Mouse (Mus musculus) splenic B cell, adult 2 months (primary cell): ENCODE data around the gene Tpst2.

Experiments used
- DNase-seq: peaks from one replicate; pipeline ENCODE4 v3.0.0-alpha.2; 2011; ENCODE audit warnings: low read depth, low spot score
- H3K27me3 ChIP-seq: 2 replicates; pipeline ENCODE4 v1.6.1; 2012; ENCODE audit warnings: mild to moderate bottlenecking, low read length, moderate library complexity, mixed read lengths; ENCODE audit not compliant: control insufficient read depth, poor library complexity, insufficient read depth, severe bottlenecking
- H3K36me3 ChIP-seq: 2 replicates; pipeline ENCODE4 v1.6.1; 2012; ENCODE audit warnings: mild to moderate bottlenecking, low read length, moderate library complexity, mixed read lengths; ENCODE audit not compliant: control insufficient read depth, poor library complexity, insufficient read depth, severe bottlenecking

Gene Tpst2

DNA sequence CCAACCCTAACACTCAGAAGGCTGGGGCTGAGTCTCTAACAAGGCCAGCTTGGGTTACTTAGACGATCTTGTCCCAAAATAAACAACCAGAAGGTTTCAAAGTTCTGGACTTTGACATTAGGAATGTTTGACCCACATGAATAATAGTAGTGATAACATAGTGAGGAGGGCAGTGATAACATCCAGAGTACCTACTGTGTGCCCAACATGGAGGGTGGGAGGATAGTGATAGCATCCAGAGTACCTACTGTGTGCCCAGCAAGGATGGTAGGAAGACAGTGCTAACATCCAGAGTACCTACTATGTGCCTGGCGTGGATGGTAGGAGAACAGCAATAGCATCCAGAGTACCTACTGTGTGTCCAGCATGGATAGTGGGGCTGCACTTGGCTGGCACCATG, 17.3 kb downstream of the Tpst2 start:
- no peaks in the 10 kb centered on the region for H3K27me3 ChIP-seq
- DNase-seq = no peak
- H3K36me3 ChIP-seq = no peaks in the 10 kb centered on the region

- no peaks in the 10 kb centered on the region for H3K36me3 ChIP-seq
- DNase-seq = no peak
Measured at GRCm38 (mm10) chr5:112294696-112295095, 18.2 kb downstream of the Tpst2 start.

GRCm38 (mm10) chr5:112295162-112295561, 18.7 kb downstream of the Tpst2 start:
- no peak for DNase-seq
- Histone ChIP-seq H3K36me3 (no peaks in the 10 kb centered on the region), H3K27me3 (no peaks in the 10 kb centered on the region)

More at GRCm38 (mm10) chr5:112294696-112295095, 18.2 kb downstream of the Tpst2 start:
- no peaks in the 10 kb centered on the region for H3K27me3 ChIP-seq

DNA sequence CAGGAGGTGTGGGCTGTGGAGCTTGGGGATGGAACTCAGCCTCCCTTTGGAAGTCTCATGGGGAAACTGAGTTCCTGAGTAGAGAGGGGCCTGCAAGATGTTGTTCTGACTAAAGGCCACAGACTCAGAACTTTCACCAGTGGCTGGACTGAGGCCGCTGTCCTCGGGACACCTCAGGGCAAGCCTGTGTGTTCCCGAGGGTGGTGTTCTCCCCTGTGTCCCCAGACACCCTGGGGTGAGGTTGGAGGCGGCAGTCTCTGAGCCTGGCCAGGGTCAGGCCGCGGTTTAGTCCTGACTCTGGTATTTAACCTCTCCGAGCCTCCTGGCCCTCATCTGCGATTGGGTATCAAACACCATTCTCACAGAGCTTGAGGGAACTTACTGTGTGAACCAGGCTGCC, 19.1 kb downstream of the Tpst2 start:
- DNase-seq = no peak
- no peaks in the 10 kb centered on the region for H3K27me3 ChIP-seq
- no peaks in the 10 kb centered on the region for H3K36me3 ChIP-seq

DNA sequence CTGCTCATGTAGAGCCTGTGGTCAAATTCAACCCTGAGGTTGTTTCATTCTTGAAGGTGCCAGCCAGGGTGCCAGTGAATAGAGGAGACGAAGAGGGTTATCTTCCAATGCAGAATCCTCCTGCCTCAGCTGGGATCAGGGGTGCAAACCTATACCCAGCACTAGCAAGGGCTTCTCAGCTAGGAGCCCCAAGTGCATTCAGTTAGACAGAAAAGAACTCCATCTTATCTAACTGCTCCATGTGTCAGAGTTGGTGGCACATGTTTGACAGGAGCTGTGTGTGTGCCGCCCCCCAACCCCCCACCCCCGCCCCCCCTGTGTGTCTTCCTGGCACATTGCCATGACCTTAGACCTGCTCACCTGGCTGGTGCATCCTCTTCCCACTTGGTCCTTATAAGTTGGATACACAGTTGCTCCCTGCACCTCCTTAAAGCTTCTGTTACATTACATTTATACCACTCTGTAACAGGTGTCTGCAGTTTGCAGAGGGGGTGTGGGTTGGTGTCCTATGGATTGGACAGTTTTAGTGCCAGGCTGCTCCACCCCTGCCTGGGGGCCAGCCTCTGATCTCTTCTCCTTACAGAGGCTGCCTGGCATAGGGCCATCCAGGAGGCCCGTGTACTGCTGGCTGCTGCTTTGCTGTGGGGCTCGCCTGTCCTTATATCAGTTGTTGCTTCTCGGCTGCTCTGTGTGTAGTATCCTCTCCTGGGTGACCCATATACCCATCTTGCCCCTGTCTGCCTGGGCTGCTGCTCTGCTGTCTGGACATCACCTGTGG, 20.1 kb downstream of the Tpst2 start:
- Histone ChIP-seq H3K27me3 (no peaks in the 10 kb centered on the region), H3K36me3 (no peaks in the 10 kb centered on the region)
- DNase-seq = no peak

DNA sequence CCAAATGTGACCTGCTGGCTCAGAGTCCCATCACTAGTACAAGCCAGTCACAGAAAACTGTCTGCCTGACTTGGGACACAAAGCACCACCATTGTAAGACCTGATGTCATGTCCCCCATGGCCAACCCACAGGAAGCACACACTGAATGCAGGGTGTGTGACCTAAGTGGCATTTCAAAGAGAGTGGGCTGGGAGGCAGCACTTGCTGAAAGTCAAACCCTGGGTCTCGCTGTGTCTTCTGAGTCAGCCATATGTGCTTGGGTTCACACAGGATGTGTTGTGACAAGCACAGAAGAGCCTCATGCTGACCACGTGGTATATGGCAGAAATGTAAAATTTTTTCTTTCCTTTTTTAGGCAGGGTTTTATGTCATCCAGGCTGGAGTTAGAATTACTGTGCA, 20.8 kb downstream of the Tpst2 start:
- Histone ChIP-seq H3K36me3 (no peaks in the 10 kb centered on the region), H3K27me3 (no peaks in the 10 kb centered on the region)
- peak; percentile 64 for DNase-seq

DNA sequence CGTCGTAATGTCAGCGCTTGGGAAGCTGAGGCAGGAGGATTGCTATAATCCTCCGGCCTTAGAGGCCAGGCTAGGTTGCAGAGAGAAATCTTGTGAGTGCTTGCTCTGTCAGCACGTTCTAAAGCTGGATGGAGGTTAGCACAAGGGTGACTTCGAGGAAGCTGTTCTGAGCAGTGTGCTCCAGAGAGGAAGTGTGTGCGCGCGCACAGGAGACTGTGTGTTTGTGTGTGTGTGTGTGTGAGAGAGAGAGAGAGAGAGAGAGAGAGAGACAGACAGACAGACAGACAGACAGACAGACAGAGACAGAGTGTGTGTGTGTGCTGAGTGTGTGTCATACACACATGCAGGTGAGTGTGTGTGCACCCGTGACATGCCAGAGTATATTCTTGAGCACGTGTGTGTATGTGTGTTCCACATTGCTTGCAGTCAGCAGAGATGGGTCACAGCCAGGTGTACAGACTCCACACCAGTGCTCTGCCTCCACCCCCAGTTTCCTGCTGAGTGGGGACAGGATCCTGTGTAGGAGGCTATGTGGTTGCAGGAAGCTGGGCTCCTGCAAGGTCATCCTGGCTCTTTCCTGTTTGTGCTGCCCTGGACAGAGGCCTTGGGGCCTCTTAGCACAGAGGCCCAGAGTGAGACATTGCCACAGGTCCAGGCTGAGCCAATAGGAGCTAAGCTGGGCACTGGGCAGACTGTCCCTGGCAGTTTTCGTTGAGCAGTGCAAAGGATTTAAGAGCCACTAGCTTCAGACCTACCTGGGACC, 21.9 kb downstream of the Tpst2 start:
- Histone ChIP-seq H3K27me3 (no peaks in the 10 kb centered on the region), H3K36me3 (no peaks in the 10 kb centered on the region)
- peak; percentile 47 for DNase-seq

- no peaks in the 10 kb centered on the region for H3K27me3 ChIP-seq
- no peaks in the 10 kb centered on the region for H3K36me3 ChIP-seq
- DNase-seq = no peak
Measured at GRCm38 (mm10) chr5:112299399-112299798, 22.9 kb downstream of the Tpst2 start.

DNA sequence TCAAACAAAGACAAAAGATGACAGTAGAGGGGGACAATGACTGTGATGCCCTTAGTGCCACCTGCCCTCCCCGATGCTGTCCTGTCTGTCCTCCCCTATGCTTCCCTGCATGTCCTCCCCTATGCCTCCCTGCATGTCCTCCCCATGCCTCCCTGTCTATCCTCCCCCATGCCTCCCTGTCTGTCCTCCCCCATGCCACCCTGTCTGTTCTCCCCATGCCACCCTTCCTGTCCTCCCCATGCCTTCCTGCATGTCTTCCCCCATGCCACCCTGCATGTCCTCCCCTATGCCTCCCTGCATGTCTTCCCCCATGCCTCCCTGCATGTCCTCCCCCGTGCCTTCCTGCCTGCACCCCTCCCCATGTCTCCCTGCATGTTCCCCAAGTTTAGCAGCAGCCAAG, 23.6 kb downstream of the Tpst2 start:
- Histone ChIP-seq H3K27me3 (no peaks in the 10 kb centered on the region), H3K36me3 (no peaks in the 10 kb centered on the region)

GRCm38 (mm10) chr5:112300721-112301308, 24.3 kb downstream of the Tpst2 start:
- Histone ChIP-seq H3K27me3 (no peaks in the 10 kb centered on the region), H3K36me3 (no peaks in the 10 kb centered on the region)
- DNase-seq = no peak

More for the DNA sequence above, 23.6 kb downstream of the Tpst2 start:
- no peak for DNase-seq

- no peaks in the 10 kb centered on the region for H3K27me3 ChIP-seq
- no peaks in the 10 kb centered on the region; the same call in 1 of the 2 replicates for H3K36me3 ChIP-seq
- DNase-seq = no peak
Measured at GRCm38 (mm10) chr5:112301694-112302093, 25.2 kb downstream of the Tpst2 start.

DNA sequence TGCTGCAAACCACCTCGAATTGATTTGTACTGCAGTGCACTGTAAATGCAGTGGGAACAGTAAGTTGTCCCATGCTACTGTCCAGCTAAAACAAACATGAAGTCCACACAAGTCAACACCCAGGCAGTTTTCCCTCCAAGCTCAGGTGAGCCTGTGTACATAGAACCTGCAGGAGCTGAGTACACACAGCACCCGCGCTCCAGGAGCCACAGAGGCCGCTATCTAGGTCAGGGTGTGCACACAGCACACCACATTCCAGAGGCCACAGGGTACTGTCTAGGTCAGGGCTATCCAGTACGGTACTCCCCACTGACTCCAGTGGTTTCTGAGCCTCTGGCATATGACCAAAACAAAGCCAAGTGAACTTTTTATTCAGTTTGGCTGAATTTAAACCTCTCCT, 25.8 kb downstream of the Tpst2 start:
- no peak for DNase-seq

GRCm38 (mm10) chr5:112305842-112306241, 29.4 kb downstream of the Tpst2 start:
- peaks cover 4% of the 10 kb centered on the region for H3K36me3 ChIP-seq
- DNase-seq = no peak
- no peaks in the 10 kb centered on the region for H3K27me3 ChIP-seq

More for the DNA sequence above, 25.8 kb downstream of the Tpst2 start:
- H3K36me3 ChIP-seq = no peaks in the 10 kb centered on the region; the same call in 1 of the 2 replicates
- H3K27me3 ChIP-seq = no peaks in the 10 kb centered on the region

DNA sequence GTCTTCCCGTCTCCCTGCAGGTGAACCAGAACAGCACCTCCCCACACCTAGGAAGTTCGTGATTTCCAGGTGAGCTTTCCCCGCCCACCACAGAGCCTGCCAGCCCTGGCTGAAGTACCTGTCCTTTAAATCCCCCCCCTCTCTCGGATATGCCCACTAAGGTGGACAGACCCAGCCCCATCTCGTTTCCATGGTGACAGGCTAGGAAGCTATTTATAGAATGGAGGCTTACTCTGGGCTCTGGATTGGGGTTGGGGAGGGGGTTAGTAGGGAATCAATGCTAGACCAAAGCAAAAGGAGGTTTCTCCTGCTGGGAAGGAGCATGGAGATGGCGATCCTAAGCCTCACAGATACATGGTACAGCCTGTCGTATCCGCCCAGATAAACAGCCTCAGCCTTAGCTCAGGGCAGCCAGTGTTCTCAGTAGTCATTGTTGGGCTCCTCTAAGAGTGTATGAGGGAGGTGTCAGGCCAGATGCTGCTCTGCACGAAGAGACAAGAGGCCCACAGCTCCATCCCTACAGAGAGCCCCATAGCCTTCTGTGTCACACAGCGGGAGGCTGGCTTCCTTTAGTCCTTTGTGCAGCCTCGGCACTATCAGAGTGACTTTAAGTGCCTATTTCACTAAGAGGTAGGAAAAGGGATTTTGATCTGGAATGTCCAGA, 36.9 kb downstream of the Tpst2 start:
- H3K36me3 ChIP-seq = no peaks in the 10 kb centered on the region; the same call in none of the 2 replicates
- no peaks in the 10 kb centered on the region for H3K27me3 ChIP-seq
- no peak for DNase-seq
